In the genomic region with DNA sequence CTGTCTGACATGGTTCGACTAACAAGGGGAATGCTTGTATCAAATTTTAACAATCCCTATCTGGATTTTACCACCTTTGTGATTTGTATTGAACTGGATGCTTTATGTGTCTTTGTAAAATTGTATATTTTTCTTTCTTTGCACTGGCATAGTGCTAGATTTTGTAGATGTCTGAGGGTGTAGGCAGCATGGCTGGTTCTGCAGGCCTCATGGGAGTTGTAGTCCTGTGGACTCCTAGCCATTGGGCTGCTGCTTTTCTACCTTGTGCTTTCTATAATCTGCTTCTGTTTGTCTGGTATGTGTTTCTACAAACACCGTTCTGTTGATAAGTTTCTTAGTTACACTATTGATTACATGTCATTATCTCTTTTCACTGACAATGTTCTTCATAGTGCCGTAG, we compare ENCODE assay signal across 25 mouse cellular contexts.
A peak's percentile ranks its signal among the peaks of the same experiment; 100 is the strongest.
DNase-seq lines count a peak whose midpoint lies in the region; ATAC-seq and TF ChIP-seq lines count a peak whose summit lies in the region.
"Had no signal": no experiment of that assay in that cellular context is flagged by ENCODE, and none has a peak within 500 bp of the region (broad histone marks: within the 10 kb centered on the region; RNA-seq: fewer than 3 reads in every experiment).

No protein-coding gene starts in this region.

- WGBS in forebrain, embryonic 14.5 days, result 89% methylated on average over 3 of the region's 3 CpGs
- WGBS in forebrain, postnatal 0 days, result 87% methylated on average over 3 of the region's 3 CpGs
- 85% methylated on average over 3 of the region's 3 CpGs for WGBS in lung, postnatal 0 days

- no peak for TF ChIP-seq RAD21 in CH12.LX (IDR thresholded peaks at IDR 0.05; ENCODE audit: low read depth, low read length)

- intact Hi-C loops in gastrocnemius, postnatal 14 days (cut with DNase I; ENCODE audit: low total_unique reads), result no loop called here
- intact Hi-C loops in gastrocnemius, adult 2 months (cut with DNase I), result no loop called here

- H3K4me1 ChIP-seq in forebrain, embryonic 14.5 days (ENCODE audit: control insufficient read depth, insufficient read depth, low read length), result 0 out of 2 replicates have a peak, but pooled peaks cover 3% of the 10 kb centered on the region
- H3K4me1 ChIP-seq in forebrain, postnatal 0 days (ENCODE audit: insufficient read depth), result no peaks in the 10 kb centered on the region
- no peaks in the 10 kb centered on the region for H3K4me1 ChIP-seq in CH12.LX (ENCODE audit: control insufficient read depth in 1 of 2, insufficient read depth in 2 of 2)
- H3K4me1 ChIP-seq in lung, postnatal 0 days (ENCODE audit: insufficient read depth, low read depth, low read length), result no peaks in the 10 kb centered on the region
- H3K4me1 ChIP-seq: embryonic facial prominence, embryonic 12.5 days; embryonic facial prominence, embryonic 15.5 days; forebrain, embryonic 15.5 days; hindbrain, embryonic 13.5 days; intestine, embryonic 15.5 days had no signal

- no peak overlapping the region for H3K4me2 ChIP-seq in forebrain, embryonic 14.5 days (ENCODE audit: low read length)
- no peak overlapping the region for H3K4me2 ChIP-seq in forebrain, postnatal 0 days (ENCODE audit: low read depth)
- H3K4me2 ChIP-seq in CH12.LX (ENCODE audit: insufficient read depth, low read depth, poor library complexity, severe bottlenecking), result peak overlapping the region; percentile 13; the same call in 1 of the 2 replicates
- H3K4me2 ChIP-seq in lung, postnatal 0 days (replicated peaks; ENCODE audit: low read depth, low read length), result no peak overlapping the region
- H3K4me2 ChIP-seq: embryonic facial prominence, embryonic 12.5 days; embryonic facial prominence, embryonic 15.5 days; forebrain, embryonic 15.5 days; heart, embryonic 11.5 days; hindbrain, embryonic 13.5 days; intestine, embryonic 15.5 days had no signal

- in situ Hi-C loops in CH12.LX (cut with MboI; ENCODE audit: low pct_ligation_motif_present, low pct_unique_long_range_greater_than_20kb, low sequenced_read_pairs), result no loop called here

- H3K27me3 ChIP-seq in forebrain, embryonic 14.5 days (replicated peaks; ENCODE audit: control insufficient read depth, insufficient read depth, low read length), result no peaks in the 10 kb centered on the region
- H3K27me3 ChIP-seq in forebrain, postnatal 0 days (ENCODE audit: insufficient read depth, low read length), result no peaks in the 10 kb centered on the region
- no peaks in the 10 kb centered on the region for H3K27me3 ChIP-seq in CH12.LX (replicated peaks)
- H3K27me3 ChIP-seq in lung, postnatal 0 days (replicated peaks; ENCODE audit: insufficient read depth, low read length), result no peaks in the 10 kb centered on the region
- H3K27me3 ChIP-seq: embryonic facial prominence, embryonic 12.5 days; embryonic facial prominence, embryonic 15.5 days; forebrain, embryonic 15.5 days; hindbrain, embryonic 13.5 days; intestine, embryonic 15.5 days had no signal

- H3K9ac ChIP-seq in forebrain, embryonic 14.5 days (ENCODE audit: low read length), result no peak overlapping the region
- no peak overlapping the region for H3K9ac ChIP-seq in forebrain, postnatal 0 days
- H3K9ac ChIP-seq in CH12.LX (ENCODE audit: insufficient read depth, low read depth), result no peak overlapping the region
- no peak overlapping the region for H3K9ac ChIP-seq in lung, postnatal 0 days (replicated peaks; ENCODE audit: low read depth)
- H3K9ac ChIP-seq: embryonic facial prominence, embryonic 12.5 days; embryonic facial prominence, embryonic 15.5 days; forebrain, embryonic 15.5 days; hindbrain, embryonic 13.5 days; intestine, embryonic 15.5 days had no signal

- TF ChIP-seq CTCF in forebrain, postnatal 0 days (IDR thresholded peaks at IDR 0.05; ENCODE audit: low read depth), result no peak
- no peak for TF ChIP-seq CTCF in CH12.LX (conservative IDR thresholded peaks at IDR 0.05 in 1 of 2, IDR thresholded peaks at IDR 0.05 in 1 of 2; ENCODE audit: low read depth in 2 of 2, low read length in 2 of 2)
- no peak for TF ChIP-seq CTCF in brain, embryonic 14.5 days (IDR thresholded peaks at IDR 0.05; ENCODE audit: borderline replicate concordance, extremely low read depth, insufficient read depth, insufficient read length)
- no peak for TF ChIP-seq CTCF in lung, postnatal 0 days (IDR thresholded peaks at IDR 0.05)
- no peak for TF ChIP-seq CTCF in gastrocnemius, adult 2 months (IDR thresholded peaks at IDR 0.05)

- no peak for TF ChIP-seq EP300 in CH12.LX (IDR thresholded peaks at IDR 0.05; ENCODE audit: low read length)
- no peak for TF ChIP-seq EP300 in lung, postnatal 0 days (IDR thresholded peaks at IDR 0.05)

- TF ChIP-seq POLR2A in CH12.LX (IDR thresholded peaks at IDR 0.05; ENCODE audit: low read depth, low read length), result no peak
- TF ChIP-seq POLR2A in brain, embryonic 14.5 days (IDR thresholded peaks at IDR 0.05; ENCODE audit: borderline replicate concordance, extremely low read depth, insufficient read depth, insufficient read length, poor library complexity, severe bottlenecking), result no peak

- H3K36me3 ChIP-seq in forebrain, embryonic 14.5 days (ENCODE audit: control insufficient read depth, insufficient read depth, low read length), result no peaks in the 10 kb centered on the region
- H3K36me3 ChIP-seq in forebrain, postnatal 0 days (ENCODE audit: insufficient read depth), result no peaks in the 10 kb centered on the region
- no peaks in the 10 kb centered on the region for H3K36me3 ChIP-seq in CH12.LX (replicated peaks in 1 of 2; ENCODE audit: control insufficient read depth in 1 of 2, insufficient read depth in 1 of 2, low read length in 1 of 2)
- H3K36me3 ChIP-seq in lung, postnatal 0 days (ENCODE audit: insufficient read depth, low read length), result no peaks in the 10 kb centered on the region
- H3K36me3 ChIP-seq: embryonic facial prominence, embryonic 12.5 days; embryonic facial prominence, embryonic 15.5 days; forebrain, embryonic 15.5 days; hindbrain, embryonic 10.5 days; hindbrain, embryonic 13.5 days; intestine, embryonic 15.5 days had no signal

- no peaks in the 10 kb centered on the region for H3K79me2 ChIP-seq in CH12.LX (replicated peaks; ENCODE audit: control insufficient read depth, extremely low read depth, insufficient read depth, poor library complexity, severe bottlenecking)

- ATAC-seq in forebrain, embryonic 14.5 days, result peak; percentile 59; the same call in 1 of the 2 replicates
- no peak for ATAC-seq in forebrain, postnatal 0 days
- no peak for ATAC-seq in lung, postnatal 0 days
- ATAC-seq: activated CD4-positive, CD25-positive, alpha-beta regulatory T cell, adult 4 months; forebrain, embryonic 15.5 days; hindbrain, embryonic 16.5 days; intestine, embryonic 15.5 days had no signal

- H3K27ac ChIP-seq in forebrain, embryonic 14.5 days (ENCODE audit: low read depth, low read length), result no peak overlapping the region
- H3K27ac ChIP-seq in forebrain, postnatal 0 days (ENCODE audit: low read depth, low read length), result no peak overlapping the region
- no peak overlapping the region for H3K27ac ChIP-seq in CH12.LX (ENCODE audit: insufficient read depth, low read depth)
- no peak overlapping the region for H3K27ac ChIP-seq in lung, postnatal 0 days (ENCODE audit: low read length)
- H3K27ac ChIP-seq in gastrocnemius, adult 2 months, result no peak overlapping the region
- H3K27ac ChIP-seq: embryonic facial prominence, embryonic 12.5 days; embryonic facial prominence, embryonic 15.5 days; forebrain, embryonic 15.5 days; heart, adult 2 months; hindbrain, embryonic 10.5 days; hindbrain, embryonic 13.5 days; intestine, embryonic 15.5 days had no signal

- no peaks in the 10 kb centered on the region for H3K9me3 ChIP-seq in forebrain, embryonic 14.5 days (replicated peaks; ENCODE audit: control insufficient read depth, low read length)
- H3K9me3 ChIP-seq in forebrain, postnatal 0 days (ENCODE audit: low read length), result no peaks in the 10 kb centered on the region
- H3K9me3 ChIP-seq in CH12.LX (replicated peaks; ENCODE audit: low read length), result no peaks in the 10 kb centered on the region
- no peaks in the 10 kb centered on the region for H3K9me3 ChIP-seq in lung, postnatal 0 days (ENCODE audit: low read length)
- H3K9me3 ChIP-seq: embryonic facial prominence, embryonic 12.5 days; embryonic facial prominence, embryonic 15.5 days; forebrain, embryonic 15.5 days; hindbrain, embryonic 10.5 days; hindbrain, embryonic 13.5 days; intestine, embryonic 15.5 days had no signal

- DNase-seq in forebrain, embryonic 14.5 days (ENCODE audit: low spot score), result no peak
- DNase-seq in forebrain, postnatal 0 days, result no peak
- DNase-seq in 3T3-L1 (ENCODE audit: low read depth, low spot score) (peak; percentile 1), CH12.LX (ENCODE audit: extremely low read depth) (no peak)
- DNase-seq in brain, embryonic 14.5 days (ENCODE audit: low read depth), result peak; percentile 13
- DNase-seq in lung, postnatal 0 days (ENCODE audit: low spot score), result no peak
- no peak for DNase-seq in gastrocnemius, postnatal 14 days
- no peak for DNase-seq in gastrocnemius, adult 2 months
- DNase-seq: adrenal gland, adult 8-10 months; adrenal gland, postnatal 25 days; cerebellum, adult 18-20 months; cerebellum, adult 9-11 months; cerebellum, postnatal 25 days; gastrocnemius, postnatal 36 days; heart, adult 2 months; kidney, adult 11 months had no signal

- no peak overlapping the region for H3K4me3 ChIP-seq in forebrain, embryonic 14.5 days (ENCODE audit: low read depth, low read length)
- H3K4me3 ChIP-seq in forebrain, postnatal 0 days (ENCODE audit: low read depth, low read length), result no peak overlapping the region
- H3K4me3 ChIP-seq in CH12.LX (replicated peaks in 1 of 3; ENCODE audit: low read depth in 2 of 3, low read length in 2 of 3, poor library complexity in 1 of 3), result no peak overlapping the region
- H3K4me3 ChIP-seq in lung, postnatal 0 days (ENCODE audit: low read depth, low read length), result no peak overlapping the region
- no peak overlapping the region for H3K4me3 ChIP-seq in gastrocnemius, adult 2 months
- H3K4me3 ChIP-seq: embryonic facial prominence, embryonic 12.5 days; embryonic facial prominence, embryonic 15.5 days; forebrain, embryonic 15.5 days; heart, adult 2 months; hindbrain, embryonic 10.5 days; hindbrain, embryonic 13.5 days; intestine, embryonic 15.5 days had no signal

- dilution Hi-C loops in CH12.LX (cut with MboI; ENCODE audit: extremely low pct_ligation_motif_present, extremely low pct_unique_long_range_greater_than_20kb, low sequenced_read_pairs), result no loop called here

TF ChIP-seq in CH12.LX, 34 proteins besides CTCF, POLR2A, EP300 and RAD21:
- no peak for TF ChIP-seq PAX5 (IDR thresholded peaks at IDR 0.05; ENCODE audit: low read length)
- TF ChIP-seq HCFC1 (IDR thresholded peaks at IDR 0.05; ENCODE audit: low read depth, low read length), result peak; percentile 73
TF ChIP-seq in CH12.LX: peak in this region for 1.

Comparison
In these comparisons a context has a peak if more than half of its experiments do, and no peak if none do; other contexts are left out.
1. DNase-seq: peak in 3T3-L1 (single experiment) and brain, embryonic 14.5 days (single experiment); none in forebrain, embryonic 14.5 days (single experiment), forebrain, postnatal 0 days (single experiment), CH12.LX (single experiment), lung, postnatal 0 days (single experiment), gastrocnemius, postnatal 14 days (single experiment) and gastrocnemius, adult 2 months (single experiment).